Mouse (Mus musculus): ENCODE measurements at regions not wholly inside any gene's neighbourhood (a gene's known extent, or its start where the extent isn't known, plus 50 kb on each side); places are given as distances from the start of the nearest gene placed in this dataset.

DNA sequence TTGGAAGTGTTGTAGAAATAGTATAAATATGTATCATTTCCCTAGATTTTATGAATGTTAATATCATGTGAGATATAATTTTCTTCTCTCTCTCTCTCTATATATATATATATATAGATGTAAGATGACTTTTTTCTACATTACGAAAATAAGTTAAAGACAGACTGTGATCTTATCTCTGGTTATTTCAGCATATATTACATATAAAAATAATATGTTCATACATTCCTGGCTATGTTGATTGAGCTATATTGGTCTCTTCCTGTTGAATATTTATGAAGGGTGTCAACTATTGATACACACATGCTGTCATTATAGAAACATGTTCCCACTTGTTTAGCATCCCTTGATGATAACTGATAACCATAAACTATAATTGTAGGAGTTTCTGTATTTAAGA is 793.2 kb upstream of the Fat3 start:
- in situ Hi-C loops (cut with MboI, MseI): no loop called here

DNA sequence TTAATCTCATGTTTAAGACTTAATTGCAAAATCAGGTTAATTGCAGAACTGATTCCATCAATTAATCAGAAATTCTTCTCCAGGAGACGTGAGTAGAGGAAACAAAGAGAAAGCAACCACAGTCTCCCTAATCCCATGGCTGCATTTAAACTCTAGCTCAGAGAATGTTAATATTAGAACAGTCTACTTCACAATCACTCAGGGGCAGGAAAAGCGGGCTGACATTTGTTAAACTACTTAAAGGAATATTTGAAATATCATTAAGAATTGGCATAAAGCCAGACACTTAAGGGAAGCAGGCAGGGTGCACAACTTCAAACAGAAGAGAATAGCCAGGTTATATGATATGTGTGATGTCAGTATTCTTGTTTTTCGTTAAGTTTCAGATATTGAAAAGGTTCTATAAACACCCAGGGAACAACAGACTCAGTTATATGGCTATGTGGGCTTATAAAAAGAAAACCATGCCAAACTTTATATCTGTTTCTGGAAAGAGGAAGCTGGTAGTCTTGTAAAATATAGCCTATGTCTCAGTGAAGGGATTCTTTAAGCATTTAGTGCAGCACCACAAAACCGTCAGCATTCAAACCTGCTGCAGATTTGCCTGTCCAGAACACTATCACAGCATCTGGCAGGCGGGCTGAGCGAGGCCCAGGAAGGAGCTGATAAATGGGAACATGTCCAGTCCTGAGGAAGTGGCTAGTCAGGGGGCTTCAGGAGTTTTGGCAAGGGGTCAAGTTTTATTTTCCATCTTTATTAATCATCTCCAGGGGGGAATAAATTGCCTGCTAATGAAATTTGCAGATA is 787.9 kb upstream of the Fat3 start:
- in situ Hi-C loops (cut with MboI, MseI): no loop called here

GRCm38 (mm10) chr9:17279334-17279990 is 778.4 kb upstream of the Fat3 start:
- in situ Hi-C loops (cut with MboI, MseI): no loop called here

DNA sequence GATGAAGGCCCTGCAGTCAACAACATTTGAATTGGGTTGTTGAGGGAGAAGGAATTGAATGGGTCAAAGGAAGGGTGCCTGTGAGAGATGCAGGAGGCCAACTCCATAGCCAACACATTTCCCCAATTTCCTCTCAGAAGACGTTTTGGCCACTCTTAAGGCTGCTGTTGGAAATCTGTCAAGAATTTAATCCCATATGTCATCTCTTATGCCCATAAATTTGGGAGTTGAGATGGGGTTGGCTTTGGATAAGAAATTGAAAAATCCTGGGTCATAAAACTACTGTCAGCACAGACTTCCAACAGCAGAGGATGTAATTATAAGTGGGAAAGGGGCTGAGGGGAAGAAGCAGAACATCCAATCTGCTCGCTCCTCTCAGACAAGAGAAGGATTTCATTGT is 771.5 kb upstream of the Fat3 start:
- in situ Hi-C loops (cut with MboI, MseI): no loop called here

DNA sequence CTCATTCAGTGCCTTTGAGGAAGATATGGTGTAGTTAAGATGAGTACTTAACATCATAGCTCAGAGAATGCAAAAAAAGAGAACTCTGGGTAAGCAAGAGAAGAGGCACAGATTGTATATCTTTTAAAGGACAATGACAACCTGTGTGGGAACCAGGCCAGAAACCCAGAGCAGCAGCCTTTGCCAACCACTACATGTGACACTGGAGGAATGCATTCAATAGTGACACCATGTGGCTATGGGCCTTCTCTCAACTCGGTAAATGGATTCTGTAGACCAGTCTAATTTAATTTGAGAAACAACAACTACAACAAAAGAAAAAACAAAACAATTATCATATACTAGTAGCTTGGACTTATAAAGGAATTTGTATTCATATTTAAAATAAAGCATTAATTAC is 768.5 kb upstream of the Fat3 start:
- in situ Hi-C loops (cut with MboI, MseI): no loop called here

GRCm38 (mm10) chr9:17257148-17257547 is 756.1 kb upstream of the Fat3 start:
- in situ Hi-C loops (cut with MboI, MseI): no loop called here

GRCm38 (mm10) chr9:17227091-17227481 is 726.0 kb upstream of the Fat3 start:
- in situ Hi-C loops (cut with MboI, MseI): no loop called here

DNA sequence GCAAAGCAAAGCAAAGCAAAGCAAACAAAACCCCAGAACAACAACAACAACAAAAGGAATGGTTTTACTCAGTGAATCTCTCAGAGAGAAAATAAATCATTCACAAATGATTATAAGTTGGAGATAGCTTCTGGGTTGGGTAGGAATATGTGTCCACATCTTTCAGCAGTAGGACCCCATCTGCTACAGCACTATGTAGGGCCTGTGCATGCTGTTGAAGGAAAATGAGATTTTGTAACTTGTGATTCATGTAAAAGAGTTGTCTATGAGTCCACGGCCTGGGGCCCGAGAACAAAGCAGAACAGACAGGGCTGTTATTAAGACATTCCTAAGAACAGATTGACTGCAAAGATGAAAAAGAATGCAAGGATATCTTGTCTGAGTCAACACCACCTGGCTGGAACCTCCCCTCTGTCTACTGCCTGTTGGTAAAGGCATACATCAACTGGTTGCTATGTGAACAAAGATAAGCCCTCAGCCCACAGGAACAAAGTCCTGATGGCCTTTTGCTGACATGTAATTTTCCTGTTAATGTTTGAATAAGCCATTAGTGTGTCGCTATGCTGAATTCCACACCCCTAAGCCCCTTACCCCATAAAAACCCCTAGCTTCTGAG is 725.5 kb upstream of the Fat3 start:
- in situ Hi-C loops (cut with MboI, MseI): no loop called here

DNA sequence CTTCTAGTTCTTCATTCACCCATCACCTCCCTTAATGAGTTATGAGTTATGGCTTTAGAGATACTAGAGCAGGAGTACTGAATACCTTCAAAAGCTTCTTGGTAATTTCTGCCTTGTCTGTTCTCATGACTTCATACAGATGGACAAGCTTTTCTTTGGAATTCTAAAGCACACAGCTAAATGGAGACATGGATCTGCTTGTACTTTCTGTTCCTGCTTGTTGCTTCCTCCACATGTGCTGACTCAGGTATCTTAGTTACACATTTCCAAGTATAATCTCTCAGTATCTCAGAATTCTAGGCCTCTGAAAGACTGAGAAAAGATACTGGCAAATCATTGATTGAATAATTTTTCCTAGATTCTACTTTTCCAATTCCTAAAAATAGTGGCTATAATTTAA is 694.3 kb upstream of the Fat3 start:
- in situ Hi-C loops (cut with MboI, MseI): no loop called here

- in situ Hi-C loops (cut with MboI, MseI): loop anchor here (10.0 kb wide), 1 partner anchor 1185 kb away; no protein-coding TSS in a partner anchor
Observed at GRCm38 (mm10) chr9:17189552-17189951, 688.5 kb upstream of the Fat3 start.

- in situ Hi-C loops (cut with MboI, MseI): no loop called here
Observed at GRCm38 (mm10) chr9:17168193-17168592, 667.1 kb upstream of the Fat3 start.

GRCm38 (mm10) chr9:17166331-17166730 is 665.2 kb upstream of the Fat3 start:
- in situ Hi-C loops (cut with MboI, MseI): no loop called here

GRCm38 (mm10) chr9:17158481-17159366 is 657.6 kb upstream of the Fat3 start:
- in situ Hi-C loops (cut with MboI, MseI): no loop called here

DNA sequence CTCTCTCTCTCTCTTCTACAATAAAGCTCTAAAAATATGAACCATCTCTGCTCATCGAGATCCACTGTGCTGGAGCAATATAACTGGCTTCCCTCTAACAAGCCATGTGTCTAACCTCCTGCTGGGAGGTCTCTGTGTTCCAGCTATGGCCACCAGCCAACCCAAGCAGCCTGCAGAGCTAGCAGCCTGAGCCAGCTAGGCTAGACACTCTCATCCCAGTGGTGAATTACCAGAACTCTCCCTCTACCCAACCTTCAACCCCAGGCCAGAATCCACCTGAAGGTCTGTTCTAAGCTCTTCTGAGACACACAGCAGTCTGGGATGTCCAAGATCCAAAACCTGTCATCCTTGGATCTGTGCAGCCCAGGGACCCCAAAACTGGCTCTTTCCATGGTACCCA is 651.3 kb upstream of the Fat3 start:
- in situ Hi-C loops (cut with MboI, MseI): no loop called here

DNA sequence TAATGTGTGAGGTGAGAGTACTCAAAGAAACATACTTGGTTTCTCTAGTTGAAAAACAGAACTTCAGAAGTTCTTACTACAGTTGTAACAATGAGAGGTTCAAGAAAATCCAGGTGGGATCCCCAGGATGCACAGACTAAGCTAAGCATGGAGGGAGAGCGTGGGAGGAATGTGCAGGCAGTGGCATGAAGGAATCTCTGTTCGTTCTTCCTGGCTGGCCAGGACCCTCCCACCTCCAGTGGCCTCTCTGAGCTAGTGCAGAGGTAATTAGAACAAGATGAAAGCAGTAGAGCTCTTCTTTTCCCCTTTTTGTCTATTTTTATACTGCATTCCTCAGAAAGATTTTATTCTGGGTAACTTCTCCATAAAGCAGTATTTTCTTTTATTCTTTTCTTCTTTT is 648.3 kb upstream of the Fat3 start:
- in situ Hi-C loops (cut with MboI, MseI): no loop called here

All from T-helper 1 cell (primary cell).